Mouse (Mus musculus) activated CD4-positive, CD25-positive, alpha-beta regulatory T cell, adult 4 months (primary cell): Measurements from ENCODE around the gene Fam107a. TPM values are rescaled to one million over a fixed set of nuclear protein-coding genes. Genes with fewer than 3 reads are reported as not detected.

Source experiments
- ATAC-seq: one replicate; pipeline ENCODE4 v1.8.0; 2017
- polyA plus RNA-seq, 2 experiments: library from polyadenylated mRNA; unstranded; fragments of 100-300 nt; shearing (Covaris generic); gene quantifications; one replicate each; pipeline ENCODE4 v1.2.1; 2017

Fam107a gene
- not detected for polyA plus RNA-seq

GRCm38 (mm10) chr14:8317194-8318097 is at the start of gene Fam107a:
Gene Fam107a, minus strand, starts transcription at chr14:8318023.
- no peak for ATAC-seq

- ATAC-seq = no peak
Measured at GRCm38 (mm10) chr14:8367121-8367520, 49.3 kb upstream of the Fam107a start.

GRCm38 (mm10) chr14:8365833-8366232 is 48.0 kb upstream of the Fam107a start:
- ATAC-seq = no peak

GRCm38 (mm10) chr14:8356836-8357235 is 39.0 kb upstream of the Fam107a start:
- no peak for ATAC-seq

- no peak for ATAC-seq
Measured at GRCm38 (mm10) chr14:8355999-8356501, 38.2 kb upstream of the Fam107a start.

- ATAC-seq = no peak
Measured at GRCm38 (mm10) chr14:8348927-8349326, 31.1 kb upstream of the Fam107a start.

- ATAC-seq = no peak
Measured at GRCm38 (mm10) chr14:8346255-8346997, 28.6 kb upstream of the Fam107a start.

GRCm38 (mm10) chr14:8345566-8345965 is 27.7 kb upstream of the Fam107a start:
- ATAC-seq = no peak

- ATAC-seq = no peak
Measured at GRCm38 (mm10) chr14:8342509-8343106, 24.8 kb upstream of the Fam107a start.

- ATAC-seq = no peak
Measured at GRCm38 (mm10) chr14:8340226-8340625, 22.4 kb upstream of the Fam107a start.

- no peak for ATAC-seq
Measured at GRCm38 (mm10) chr14:8335947-8336346, 18.1 kb upstream of the Fam107a start.

GRCm38 (mm10) chr14:8334511-8334910 is 16.7 kb upstream of the Fam107a start:
- no peak for ATAC-seq

GRCm38 (mm10) chr14:8332314-8333252 is 14.8 kb upstream of the Fam107a start:
- ATAC-seq = no peak

- no peak for ATAC-seq
Measured at GRCm38 (mm10) chr14:8331307-8331905, 13.6 kb upstream of the Fam107a start.

GRCm38 (mm10) chr14:8330390-8330789 is 12.6 kb upstream of the Fam107a start:
- ATAC-seq = no peak

- no peak for ATAC-seq
Measured at GRCm38 (mm10) chr14:8329552-8329951, 11.7 kb upstream of the Fam107a start.

- no peak for ATAC-seq
Measured at GRCm38 (mm10) chr14:8327371-8327770, 9.5 kb upstream of the Fam107a start.

- no peak for ATAC-seq
Measured at GRCm38 (mm10) chr14:8326961-8327360, 9.1 kb upstream of the Fam107a start.

- ATAC-seq = no peak
Measured at GRCm38 (mm10) chr14:8325746-8326145, 7.9 kb upstream of the Fam107a start.

GRCm38 (mm10) chr14:8320528-8320927 is 2.7 kb upstream of the Fam107a start:
- no peak for ATAC-seq
